Mouse (Mus musculus) kidney, embryonic 16.5 days (tissue): ENCODE results near the gene Pigp. TPM values are rescaled to one million over a fixed set of nuclear protein-coding genes. Genes with fewer than 3 reads are reported as not detected.

Experiments
- ATAC-seq: fragments of 200-750 bp; cut with Nextera tagmentation; 2 replicates; pipeline ENCODE4 v1.8.0; 2017; ENCODE audit warnings: moderate TSS enrichment; ENCODE audit not compliant: low FRiP score, low TSS enrichment
- H3K27ac ChIP-seq: fragments of 300-500 bp; sonication (generic); 2 replicates; pipeline ENCODE4 v1.5.1; 2014; ENCODE audit warnings: low read length
- H3K27me3 ChIP-seq: fragments of 300-500 bp; sonication (generic); 2 replicates; pipeline ENCODE4 v1.6.1; 2014; ENCODE audit warnings: low read length, control low read depth, mixed read lengths; ENCODE audit not compliant: insufficient read depth
- H3K36me3 ChIP-seq: fragments of 300-500 bp; sonication (generic); 2 replicates; pipeline ENCODE4 v1.6.1; 2014; ENCODE audit warnings: low read length, control low read depth, mixed read lengths; ENCODE audit not compliant: insufficient read depth
- H3K4me1 ChIP-seq: fragments of 300-500 bp; sonication (generic); 2 replicates; pipeline ENCODE4 v1.6.1; 2014; ENCODE audit warnings: low read length, control low read depth, mixed read lengths; ENCODE audit not compliant: insufficient read depth
- H3K4me2 ChIP-seq: fragments of 300-500 bp; sonication (generic); replicated peaks from 2 replicates; pipeline ENCODE4 v1.6.1; 2014; ENCODE audit warnings: low read depth, low read length
- H3K4me3 ChIP-seq: fragments of 300-500 bp; sonication (generic); 2 replicates; pipeline ENCODE4 v1.5.1; 2014; ENCODE audit warnings: mild to moderate bottlenecking, low read length
- H3K9ac ChIP-seq: fragments of 300-500 bp; sonication (generic); replicated peaks from 2 replicates; pipeline ENCODE4 v1.6.1; 2014; ENCODE audit warnings: low read length
- H3K9me3 ChIP-seq: fragments of 300-500 bp; sonication (generic); 2 replicates; pipeline ENCODE4 v1.6.1; 2016; ENCODE audit warnings: low read length, control low read depth
- WGBS: fragments of 180-500 bp; shearing (Covaris S2); extraction: QIAGEN DNeasy Blood & Tissue Kit; methylation state at CpG from one replicate; pipeline ENCODE4 v1.1.7; 2014; 5-methylcytosine and 5-hydroxymethylcytosine counted together
- polyA plus RNA-seq: library from polyadenylated mRNA; unstranded; fragments of >200 nt; fragmentation: Nextera tagmentation; extraction: Ambion mirVana; gene quantifications from 2 replicates; pipeline ENCODE4 v1.2.1, GENCODE M21; 2015

Pigp gene
- polyA plus RNA-seq, 1 experiment from 2014 or later, result 120 TPM

DNA sequence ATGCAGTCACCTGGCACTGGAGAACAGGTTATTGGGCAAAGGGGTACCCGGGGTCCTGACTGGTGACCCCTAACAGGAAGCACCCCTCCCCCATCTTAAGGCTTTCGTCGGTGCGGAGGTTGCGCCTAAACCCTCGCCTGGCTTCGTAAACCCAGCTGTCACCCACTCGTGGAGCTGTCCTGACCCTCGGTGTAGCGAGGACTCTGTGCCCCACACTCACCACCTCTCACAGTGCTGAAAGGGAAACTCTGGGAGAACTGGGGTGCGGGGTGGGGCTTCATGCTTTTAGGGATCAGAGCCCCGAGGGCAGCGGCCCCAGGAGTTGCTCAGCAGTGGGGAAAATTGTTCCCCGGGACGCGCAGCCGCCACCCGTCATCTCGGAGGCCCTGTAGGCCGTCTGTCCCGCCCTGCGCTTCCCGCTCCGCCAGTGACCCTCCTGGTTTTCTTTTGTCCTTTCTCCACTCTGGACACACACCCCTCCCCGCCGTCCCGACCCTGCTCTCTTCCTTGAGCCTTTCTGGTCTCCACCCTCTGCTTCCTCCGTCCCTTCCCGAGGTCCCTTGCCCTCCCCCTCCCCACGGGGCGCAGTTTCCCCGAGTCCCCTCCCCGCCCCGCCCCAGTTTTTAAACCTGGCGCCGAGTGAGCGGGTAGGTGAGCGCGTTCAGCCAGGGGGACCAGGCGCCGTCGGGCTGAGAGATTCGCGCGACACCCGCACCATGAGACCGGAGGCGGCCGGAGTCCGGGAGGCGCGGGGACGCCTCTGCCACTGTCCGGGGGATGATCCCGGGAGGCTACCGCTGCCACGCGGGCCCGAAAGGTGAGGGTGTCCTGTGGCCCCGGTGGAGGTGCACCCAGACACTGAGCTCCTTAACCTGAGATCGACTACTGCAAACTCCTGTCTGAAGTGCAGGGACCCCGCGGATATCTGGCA is 43.6 kb downstream of the Pigp start, which contains the start of gene Ripply3:
Ripply3 (plus strand) TSS at position 640 of the 931 bp plus-strand sequence.
- under 1% methylated on average over 61 of the region's 63 CpGs for WGBS
- H3K27me3 ChIP-seq, result peaks cover 11% of the 10 kb centered on the region; the same call in 1 of the 2 replicates
- H3K36me3 ChIP-seq, result no peaks in the 10 kb centered on the region
- H3K9me3 ChIP-seq, result no peaks in the 10 kb centered on the region
- peak; percentile 68 for ATAC-seq
- no peak within 1 kb of the TSS for H3K27ac ChIP-seq
- peaks cover 21% of the 10 kb centered on the region for H3K4me1 ChIP-seq
- peak within 1 kb of the TSS; percentile 59 for H3K4me3 ChIP-seq
- H3K4me2 ChIP-seq, result peak within 1 kb of the TSS; percentile 86
- H3K9ac ChIP-seq, result peak within 1 kb of the TSS; percentile 70

DNA sequence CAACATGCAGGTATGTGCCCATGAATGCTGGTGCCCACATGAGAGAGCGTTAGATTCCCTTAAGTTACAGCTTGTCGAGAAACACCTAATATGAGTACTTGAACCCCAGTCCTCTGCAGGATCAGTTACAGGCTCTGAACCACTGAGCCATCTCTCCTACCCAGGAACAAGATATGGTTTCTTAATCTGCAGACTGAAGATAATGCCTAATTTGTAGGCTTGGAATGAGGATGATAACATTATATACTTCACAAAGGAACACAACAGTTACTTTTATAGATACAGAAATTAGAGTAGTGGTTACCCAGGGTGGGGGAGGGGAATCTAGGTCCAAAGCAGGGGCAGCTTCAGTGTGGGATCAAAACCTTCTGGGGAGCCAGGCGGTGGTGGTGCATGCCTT is 45.6 kb downstream of the Pigp start:
- Histone ChIP-seq H3K4me3 (no peak overlapping the region), H3K9ac (no peak overlapping the region), H3K9me3 (no peaks in the 10 kb centered on the region), H3K4me1 (peaks cover 21% of the 10 kb centered on the region), H3K27me3 (peaks cover 11% of the 10 kb centered on the region; the same call in 1 of the 2 replicates), H3K4me2 (no peak overlapping the region), H3K36me3 (no peaks in the 10 kb centered on the region), H3K27ac (no peak overlapping the region)
- WGBS, result 90% methylated on average over 3 of the region's 3 CpGs
- ATAC-seq, result no peak

DNA sequence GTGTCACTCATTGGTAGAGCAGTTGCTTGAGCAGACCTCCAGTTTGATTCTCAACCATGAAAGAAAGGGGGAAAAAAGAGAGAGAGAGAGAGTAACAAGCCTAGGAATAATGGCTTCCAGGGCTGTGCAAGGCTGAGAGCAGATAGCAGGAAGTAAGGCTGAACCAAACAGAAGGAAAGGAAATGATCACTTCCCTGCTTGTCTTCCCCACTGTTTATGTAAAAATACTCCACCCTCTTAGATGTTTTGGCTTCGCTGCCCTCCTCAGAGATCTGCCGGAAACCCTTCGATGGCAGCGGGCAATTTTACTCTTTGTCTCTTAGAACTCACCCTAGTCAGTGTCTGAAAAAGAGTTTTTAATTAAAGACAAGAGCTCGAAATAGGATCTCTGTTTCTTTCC is 48.0 kb downstream of the Pigp start:
- Histone ChIP-seq H3K4me1 (peaks cover 7% of the 10 kb centered on the region; the same call in 1 of the 2 replicates), H3K4me2 (no peak overlapping the region), H3K9ac (no peak overlapping the region), H3K27ac (0 out of 2 replicates have a peak overlapping the region, but pooled peaks have one; percentile 28), H3K36me3 (no peaks in the 10 kb centered on the region), H3K27me3 (peaks cover 11% of the 10 kb centered on the region; the same call in 1 of the 2 replicates), H3K9me3 (no peaks in the 10 kb centered on the region), H3K4me3 (no peak overlapping the region)
- ATAC-seq, result no peak
- WGBS, result 63% methylated on average over 5 of the region's 5 CpGs

DNA sequence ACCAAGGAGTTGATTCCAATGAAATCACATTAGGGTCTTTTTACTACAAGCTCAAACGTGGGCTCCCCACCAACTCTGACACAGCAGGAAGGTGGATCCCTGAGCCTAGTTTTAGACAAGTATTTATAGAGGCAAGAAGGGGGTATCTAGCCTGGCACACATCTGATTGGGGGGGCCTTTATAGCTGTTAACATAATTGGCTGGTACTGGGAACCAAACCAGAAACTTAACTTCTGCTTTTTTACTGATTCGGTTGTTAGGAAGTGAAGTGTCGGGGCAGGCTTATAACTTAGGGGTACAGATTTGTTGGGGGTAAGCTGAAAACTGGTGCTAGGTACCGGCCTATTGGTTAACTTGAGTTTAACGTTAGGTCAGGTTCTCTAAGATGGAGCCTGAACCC is 51.4 kb downstream of the Pigp start:
- WGBS, result 87% methylated on average over 5 of the region's 5 CpGs
- H3K4me1 ChIP-seq, result no peaks in the 10 kb centered on the region
- no peak overlapping the region for H3K4me3 ChIP-seq
- no peak for ATAC-seq
- H3K4me2 ChIP-seq, result no peak overlapping the region
- no peaks in the 10 kb centered on the region for H3K27me3 ChIP-seq
- H3K36me3 ChIP-seq, result no peaks in the 10 kb centered on the region
- H3K27ac ChIP-seq, result no peak overlapping the region
- no peaks in the 10 kb centered on the region for H3K9me3 ChIP-seq
- H3K9ac ChIP-seq, result no peak overlapping the region

DNA sequence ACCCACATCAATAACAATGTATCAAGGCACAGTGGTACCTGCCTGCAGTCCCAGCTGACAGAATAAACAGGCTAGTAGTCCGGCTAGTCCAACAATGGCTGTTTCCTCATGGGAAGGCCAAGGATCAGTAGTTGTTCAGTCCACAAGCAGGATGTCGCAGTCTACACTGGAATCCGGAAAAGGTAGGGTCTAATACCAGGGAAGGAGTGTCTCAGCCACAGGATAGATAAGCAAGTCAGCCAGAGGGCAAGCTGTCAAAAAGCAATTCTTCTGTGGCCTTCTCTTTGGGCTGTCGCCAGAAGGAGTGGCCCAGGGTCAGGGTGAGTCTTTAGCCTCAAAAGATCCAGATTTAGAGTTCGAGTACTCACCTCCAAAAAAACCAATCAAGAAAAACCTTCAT is 53.9 kb downstream of the Pigp start:
- 75% methylated on average over 5 of the region's 5 CpGs for WGBS
- Histone ChIP-seq H3K4me3 (no peak overlapping the region), H3K27me3 (no peaks in the 10 kb centered on the region), H3K4me2 (no peak overlapping the region), H3K36me3 (no peaks in the 10 kb centered on the region), H3K4me1 (no peaks in the 10 kb centered on the region), H3K27ac (no peak overlapping the region), H3K9ac (no peak overlapping the region), H3K9me3 (no peaks in the 10 kb centered on the region)
- ATAC-seq, result no peak

DNA sequence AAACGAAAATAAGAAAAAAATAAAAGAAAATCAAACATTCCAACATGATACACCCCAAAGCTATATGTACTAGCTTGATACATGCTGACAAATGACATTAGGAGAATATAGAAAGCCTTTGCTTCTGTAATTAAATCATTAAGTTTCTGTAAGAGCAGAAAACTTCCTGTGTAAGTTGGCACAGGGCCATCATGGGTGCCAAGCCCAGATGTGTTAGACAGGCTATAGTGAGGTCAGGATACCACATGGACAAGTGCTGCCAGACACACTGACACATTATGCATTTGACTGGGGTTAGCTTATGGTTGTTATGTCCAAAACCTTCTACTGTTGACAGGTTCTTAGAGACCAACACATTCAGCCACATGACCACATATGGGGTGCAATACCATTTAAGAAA is 56.4 kb downstream of the Pigp start:
- WGBS, result 45% methylated on average over 1 of the region's 1 CpGs
- H3K36me3 ChIP-seq, result no peaks in the 10 kb centered on the region
- no peak for ATAC-seq
- H3K9me3 ChIP-seq, result no peaks in the 10 kb centered on the region
- H3K4me2 ChIP-seq, result no peak overlapping the region
- H3K4me1 ChIP-seq, result peaks cover 4% of the 10 kb centered on the region; the same call in 1 of the 2 replicates
- H3K27ac ChIP-seq, result no peak overlapping the region
- H3K9ac ChIP-seq, result no peak overlapping the region
- H3K27me3 ChIP-seq, result no peaks in the 10 kb centered on the region
- H3K4me3 ChIP-seq, result no peak overlapping the region

DNA sequence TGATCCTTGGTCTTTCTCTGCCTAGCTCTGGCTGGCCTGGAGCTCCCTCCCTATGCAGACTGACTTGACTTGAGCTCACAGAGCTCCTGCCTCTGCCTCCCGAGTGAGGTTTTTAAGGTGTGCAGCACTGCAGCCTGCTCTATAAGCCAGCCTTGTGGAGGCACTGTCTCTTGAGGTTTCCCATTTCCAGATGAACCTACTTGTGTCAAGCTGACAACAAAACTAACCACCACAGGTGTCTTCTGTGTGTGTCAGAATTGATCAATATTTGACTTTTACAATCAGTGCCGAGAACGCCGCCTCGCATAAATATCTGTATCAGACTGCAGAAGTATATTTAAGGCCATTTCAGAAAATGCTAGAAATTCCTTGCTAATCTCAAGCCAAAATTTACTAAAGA is 57.0 kb downstream of the Pigp start:
- H3K36me3 ChIP-seq, result no peaks in the 10 kb centered on the region
- no peaks in the 10 kb centered on the region for H3K9me3 ChIP-seq
- H3K4me2 ChIP-seq, result no peak overlapping the region
- H3K9ac ChIP-seq, result no peak overlapping the region
- no peak for ATAC-seq
- H3K27ac ChIP-seq, result no peak overlapping the region
- peaks cover 4% of the 10 kb centered on the region; the same call in 1 of the 2 replicates for H3K4me1 ChIP-seq
- no peaks in the 10 kb centered on the region for H3K27me3 ChIP-seq
- 94% methylated on average over 5 of the region's 5 CpGs for WGBS
- H3K4me3 ChIP-seq, result no peak overlapping the region

DNA sequence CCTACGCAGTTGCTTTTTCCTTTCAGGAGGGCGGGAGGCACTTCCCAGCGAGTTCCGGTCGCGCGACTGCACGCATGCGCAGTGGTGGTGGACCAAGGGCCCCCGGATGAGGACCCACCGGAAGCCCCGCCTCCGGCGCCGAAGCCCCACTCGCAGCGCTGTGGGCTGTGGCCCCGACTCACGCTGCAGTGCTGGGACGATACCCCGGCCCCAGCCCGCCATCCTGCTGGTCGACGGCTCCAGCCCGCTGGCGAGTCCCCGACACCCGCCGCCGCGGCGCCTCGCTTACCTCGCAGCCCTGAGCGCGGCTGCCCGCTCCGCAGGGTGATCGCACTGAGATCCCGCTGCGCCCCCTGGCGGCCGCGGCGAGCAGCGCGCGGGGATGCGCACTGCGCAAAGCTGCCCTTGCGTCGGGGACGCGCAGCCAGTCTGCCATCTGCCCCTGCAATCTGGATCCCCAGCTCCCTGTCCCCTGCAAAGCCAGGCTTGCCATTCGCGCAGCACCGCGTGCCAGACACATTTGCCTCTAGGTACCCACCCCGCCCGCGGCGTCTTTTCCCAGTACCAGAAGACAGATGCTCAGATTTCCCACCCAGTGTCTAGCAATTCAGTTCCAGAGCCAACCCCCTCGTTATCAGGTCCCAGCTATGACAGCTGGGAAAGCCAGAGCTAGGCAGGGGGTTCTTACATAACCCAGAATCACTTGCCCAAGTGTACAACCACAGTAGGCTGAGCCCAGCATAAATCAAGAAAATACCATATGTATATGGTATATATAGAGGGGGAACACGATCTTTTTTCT is 58.2 kb downstream of the Pigp start, which contains the start of gene Hlcs:
Hlcs (minus strand) TSS at position 343 of the 802 bp plus-strand sequence.
- Histone ChIP-seq H3K27ac (peak within 1 kb of the TSS; percentile 100), H3K9me3 (no peaks in the 10 kb centered on the region), H3K4me2 (peak within 1 kb of the TSS; percentile 82), H3K27me3 (no peaks in the 10 kb centered on the region), H3K36me3 (no peaks in the 10 kb centered on the region), H3K9ac (peak within 1 kb of the TSS; percentile 92), H3K4me3 (peak within 1 kb of the TSS; percentile 66), H3K4me1 (peaks cover 5% of the 10 kb centered on the region; the same call in 1 of the 2 replicates)
- ATAC-seq, result peak; percentile 94
- under 1% methylated on average over 51 of the region's 64 CpGs for WGBS

DNA sequence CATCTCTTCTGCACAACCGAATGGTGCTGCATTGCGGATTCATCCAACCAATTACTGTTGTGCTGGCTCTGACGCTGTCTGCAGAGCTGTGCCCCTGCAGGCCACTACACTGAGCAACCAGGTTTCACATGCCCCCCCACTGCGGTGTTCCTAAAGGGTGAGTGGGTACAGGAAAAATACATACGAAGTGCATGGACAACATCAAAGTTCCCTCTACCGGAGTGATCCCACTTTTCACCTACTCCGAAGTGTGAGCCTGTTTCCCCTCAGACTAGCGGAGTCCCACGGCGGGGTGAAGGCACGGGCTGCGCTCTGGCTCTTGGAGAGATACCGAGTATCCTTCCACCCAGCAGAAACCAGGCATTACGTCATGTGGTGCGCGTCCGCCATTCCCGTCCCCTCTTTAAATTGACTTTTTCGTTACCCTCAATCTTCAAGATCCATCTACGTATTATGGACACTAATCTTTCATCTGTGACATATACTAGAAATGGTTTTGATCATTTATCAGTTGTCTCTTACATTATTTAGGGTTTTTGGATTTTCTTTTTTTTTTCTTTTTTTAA is 58.9 kb downstream of the Pigp start:
- Histone ChIP-seq H3K4me3 (peak overlapping the region; percentile 66), H3K4me1 (peaks cover 10% of the 10 kb centered on the region; the same call in 1 of the 2 replicates), H3K27ac (peak overlapping the region; percentile 100), H3K9me3 (no peaks in the 10 kb centered on the region), H3K4me2 (peak overlapping the region; percentile 82), H3K36me3 (no peaks in the 10 kb centered on the region), H3K9ac (peak overlapping the region; percentile 89), H3K27me3 (no peaks in the 10 kb centered on the region)
- peak; percentile 90 for ATAC-seq
- under 1% methylated on average over 20 of the region's 20 CpGs for WGBS
